Mouse (Mus musculus): ENCODE results near the gene Tnfrsf13b.
"Not testable (repeated sequence)": the region's sequence is repeated elsewhere in the genome, so short reads cannot be mapped to it uniquely, and the experiment has no call there.

The Tnfrsf13b gene

DNA sequence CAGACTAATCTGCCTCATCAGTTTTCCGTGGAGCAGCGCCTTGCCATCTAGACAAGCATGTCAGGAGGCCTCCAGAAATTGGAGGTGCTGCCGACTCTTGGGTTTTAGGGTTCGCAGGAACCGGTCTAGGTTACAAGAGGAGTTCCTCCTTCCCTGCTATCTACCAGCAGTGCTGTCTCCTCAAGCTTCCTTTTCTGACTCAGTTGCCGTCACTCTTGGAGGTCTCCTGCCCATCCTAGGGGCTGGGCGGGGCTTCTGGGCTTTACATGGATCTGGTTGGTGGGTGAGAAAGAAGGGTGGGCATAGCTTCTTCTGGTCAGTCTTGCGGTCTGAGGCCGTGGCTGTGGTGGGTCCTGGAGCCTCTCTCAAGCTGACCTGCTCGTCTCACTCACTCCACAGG is 2.8 kb downstream of the Tnfrsf13b start:
- DNase-seq: no peak

DNA sequence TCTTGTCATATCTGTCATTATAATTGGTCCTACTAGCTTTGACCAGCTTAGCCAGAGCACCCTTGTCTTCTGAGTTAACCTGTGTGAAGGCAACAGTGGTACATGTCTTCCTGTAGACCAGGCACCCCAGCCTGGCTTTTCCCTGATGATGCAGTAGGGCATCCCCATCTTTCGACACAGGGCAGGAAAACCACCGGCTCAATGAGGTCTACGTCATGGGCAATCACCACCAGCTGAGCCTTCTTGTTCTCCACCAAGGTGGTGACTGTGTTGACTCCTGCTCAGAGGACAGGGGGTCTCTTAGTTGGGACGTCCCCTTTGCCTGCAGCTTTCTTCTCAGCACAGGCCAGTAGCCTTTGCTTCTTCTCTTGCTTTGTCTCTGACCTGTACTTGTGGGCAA is 4.1 kb downstream of the Tnfrsf13b start:
- DNase-seq: not testable (repeated sequence)

DNA sequence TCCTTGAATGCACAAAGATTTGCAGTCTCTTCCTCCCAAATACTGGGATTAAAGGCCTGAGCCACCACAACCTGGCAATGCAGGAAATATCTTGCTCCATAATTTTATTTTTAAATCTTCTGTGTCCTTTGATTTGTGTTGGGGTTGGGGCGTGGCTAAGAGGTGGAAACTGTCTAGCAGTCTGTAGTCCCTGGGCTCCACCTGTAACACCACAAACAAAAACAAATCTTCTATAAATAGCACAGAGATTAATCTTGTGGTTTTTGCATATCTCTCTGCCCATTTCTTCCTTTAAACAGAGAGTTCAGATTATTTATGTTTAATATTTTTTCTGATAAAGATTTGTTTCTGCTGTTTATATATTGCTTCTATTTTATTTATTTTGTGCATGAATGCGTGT is 6.4 kb downstream of the Tnfrsf13b start:
- DNase-seq: no peak

DNA sequence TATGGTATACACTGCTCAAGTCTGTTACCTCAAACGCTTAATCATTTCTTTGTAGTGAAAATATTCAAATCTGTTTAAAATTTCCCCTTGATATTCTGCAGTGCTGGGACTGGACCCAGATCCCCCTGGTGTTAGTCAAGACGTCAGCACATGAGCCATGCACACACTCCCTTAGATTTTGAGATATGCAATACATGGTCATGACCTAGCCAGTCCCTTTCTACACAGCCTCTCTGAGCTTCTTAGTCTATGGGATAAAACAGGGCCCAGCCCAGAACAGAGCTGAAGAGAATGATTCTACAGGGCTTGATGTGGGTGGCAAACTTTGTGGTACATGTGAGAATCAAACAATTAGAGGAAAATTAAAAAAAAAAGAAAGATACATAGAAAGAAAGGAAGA is 15.1 kb downstream of the Tnfrsf13b start:
- DNase-seq: no peak

DNA sequence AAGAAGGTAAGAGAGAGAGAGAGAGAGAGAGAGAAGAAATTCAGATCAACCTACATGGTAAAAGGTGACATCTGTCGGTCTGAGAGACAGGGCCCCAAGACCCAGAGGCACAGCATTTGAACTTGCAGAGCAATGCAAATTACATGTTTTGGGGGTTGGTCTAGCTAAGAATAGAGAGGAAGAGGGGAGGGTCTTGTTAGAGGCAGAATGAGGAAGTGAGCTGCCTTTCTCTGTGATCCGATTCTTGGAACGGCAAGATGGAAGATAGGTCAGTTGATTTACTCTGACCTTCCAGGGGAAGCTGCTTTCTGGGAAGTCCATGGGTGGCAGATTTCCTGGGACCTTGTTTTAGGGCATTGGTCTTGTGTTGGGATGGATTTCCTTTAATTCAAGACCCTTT is 15.7 kb downstream of the Tnfrsf13b start:
- DNase-seq: peak; percentile 91

DNA sequence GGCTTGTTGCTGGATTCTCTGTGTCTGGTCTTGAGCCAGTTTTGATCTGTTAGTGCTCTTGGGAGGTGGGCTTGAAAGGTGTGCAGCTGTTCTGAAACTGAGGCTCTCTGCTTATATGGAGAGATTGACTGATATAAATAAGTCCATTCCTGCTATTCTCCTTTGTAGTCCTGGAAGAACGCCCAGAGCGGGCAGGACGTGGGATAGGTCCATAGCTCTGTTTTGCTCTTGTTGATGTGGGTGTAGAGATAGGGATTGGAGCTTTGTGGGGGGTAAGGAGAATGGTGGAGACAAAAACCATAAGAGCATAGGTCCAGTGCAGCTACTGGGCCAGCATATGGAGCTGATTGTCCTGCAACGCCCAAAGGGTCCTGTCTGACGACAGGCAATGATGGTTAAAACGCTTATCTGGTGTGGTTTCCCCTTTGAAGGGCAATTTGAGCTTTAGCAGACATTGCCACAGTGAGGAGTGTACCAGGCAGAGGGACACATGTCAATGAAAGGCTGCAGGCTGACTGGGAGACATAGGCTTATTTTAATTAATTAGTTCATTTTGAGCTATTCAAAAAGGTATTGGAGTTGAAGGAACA is 16.5 kb downstream of the Tnfrsf13b start:
- no peak for DNase-seq

DNA sequence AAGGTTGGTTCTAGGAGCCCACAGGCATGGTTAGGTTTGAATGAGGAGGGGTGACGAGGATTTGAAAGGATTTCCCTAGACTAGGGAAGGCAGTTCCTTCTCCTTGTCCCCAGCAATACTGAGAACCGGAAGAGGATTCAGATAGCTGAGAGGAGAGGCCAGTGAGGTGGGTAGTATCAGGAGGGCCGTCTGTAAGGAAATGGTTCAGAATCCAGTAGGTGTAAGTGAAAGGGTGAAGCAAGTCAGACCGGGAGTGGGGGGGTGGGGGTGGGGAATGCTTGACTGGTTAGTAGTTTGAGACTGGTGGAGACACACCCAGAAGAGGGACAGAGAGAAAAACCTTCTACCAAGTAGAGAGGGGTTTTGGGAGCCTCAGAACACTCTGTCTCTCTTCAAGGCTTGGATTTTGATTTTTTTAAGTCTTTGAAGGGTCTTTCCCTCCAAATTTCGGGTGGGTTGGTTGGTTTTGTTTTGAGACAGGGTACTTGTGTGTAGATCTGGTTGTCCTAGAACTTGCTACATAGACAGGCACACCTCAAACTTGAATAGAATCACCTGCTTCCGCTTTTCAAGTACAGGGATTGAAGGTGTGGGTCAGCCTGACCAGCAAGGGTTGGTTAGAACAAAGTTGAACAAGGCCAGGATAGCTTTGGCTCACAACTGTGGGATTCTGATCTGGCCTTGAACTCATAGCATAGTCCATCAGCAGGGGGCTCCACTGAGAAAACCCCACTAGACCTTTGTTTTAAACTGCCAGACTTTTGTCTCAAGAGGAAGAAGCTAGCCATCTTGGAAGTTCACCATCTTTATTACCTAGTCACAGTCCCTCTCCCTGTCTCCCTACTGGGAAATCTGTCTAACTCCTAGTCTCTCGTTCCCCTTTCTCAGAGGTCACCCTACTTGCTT is 17.3 kb downstream of the Tnfrsf13b start:
- no peak for DNase-seq

DNA sequence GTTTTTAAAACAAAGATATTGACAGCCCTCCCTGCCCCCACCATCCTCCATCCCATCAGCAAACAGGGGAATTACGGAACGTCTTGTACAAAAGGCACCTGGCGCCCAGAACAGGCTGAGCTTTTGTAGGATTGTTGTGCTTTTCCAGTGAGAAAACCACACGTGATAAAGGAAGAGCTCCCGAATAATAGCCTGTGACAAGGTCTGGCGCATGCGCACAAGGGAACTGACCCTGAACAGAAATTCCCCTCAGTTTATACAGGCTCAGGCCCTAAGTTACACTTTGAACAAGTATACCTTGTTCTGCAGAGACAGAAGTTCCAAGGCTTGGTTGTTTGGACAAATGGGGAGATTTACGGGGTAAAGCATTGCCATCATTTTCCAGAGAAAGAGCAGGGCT is 19.0 kb downstream of the Tnfrsf13b start:
- no peak for DNase-seq

DNA sequence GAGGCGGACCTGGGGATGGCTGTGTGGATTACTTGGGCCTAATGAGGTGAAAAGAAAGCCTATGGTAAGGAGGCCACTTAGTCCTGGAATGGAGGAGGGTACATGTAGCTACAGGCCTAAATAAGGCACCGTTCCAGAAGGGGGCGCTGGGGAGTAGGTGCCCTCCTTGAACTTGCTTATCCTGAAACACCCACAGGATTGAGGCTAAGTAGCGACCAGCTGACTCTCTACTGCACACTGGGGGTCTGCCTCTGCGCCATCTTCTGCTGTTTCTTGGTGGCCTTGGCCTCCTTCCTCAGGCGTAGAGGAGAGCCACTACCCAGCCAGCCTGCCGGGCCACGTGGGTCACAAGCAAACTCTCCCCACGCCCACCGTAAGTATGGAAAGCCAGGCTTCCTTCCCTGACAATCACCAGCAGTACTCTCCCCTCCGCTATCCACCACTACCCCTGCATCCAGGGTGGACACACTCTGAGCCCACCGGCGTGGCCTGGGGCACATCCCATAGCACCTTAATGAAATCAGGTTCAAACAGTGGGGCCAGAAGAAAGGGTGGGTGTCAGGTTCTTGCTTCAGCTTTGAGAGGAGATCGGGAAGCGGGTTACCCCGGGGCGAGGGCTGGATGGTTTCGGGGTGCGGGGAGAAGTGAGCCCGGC is 20.2 kb downstream of the Tnfrsf13b start:
- no peak for DNase-seq

DNA sequence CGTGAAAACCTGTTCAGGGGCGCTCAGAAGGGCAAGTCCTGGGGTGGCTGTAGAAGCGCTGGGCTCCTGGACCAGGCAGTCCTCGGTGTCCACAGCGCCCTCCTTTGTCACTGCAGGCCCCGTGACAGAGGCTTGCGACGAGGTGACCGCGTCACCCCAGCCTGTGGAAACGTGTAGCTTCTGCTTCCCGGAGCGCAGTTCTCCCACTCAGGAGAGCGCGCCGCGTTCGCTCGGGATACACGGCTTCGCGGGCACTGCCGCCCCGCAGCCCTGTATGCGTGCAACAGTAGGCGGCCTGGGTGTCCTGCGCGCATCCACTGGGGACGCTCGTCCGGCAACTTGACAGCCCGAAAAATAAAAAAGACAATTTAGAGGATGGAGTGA is 20.7 kb downstream of the Tnfrsf13b start:
- no peak for DNase-seq

DNA sequence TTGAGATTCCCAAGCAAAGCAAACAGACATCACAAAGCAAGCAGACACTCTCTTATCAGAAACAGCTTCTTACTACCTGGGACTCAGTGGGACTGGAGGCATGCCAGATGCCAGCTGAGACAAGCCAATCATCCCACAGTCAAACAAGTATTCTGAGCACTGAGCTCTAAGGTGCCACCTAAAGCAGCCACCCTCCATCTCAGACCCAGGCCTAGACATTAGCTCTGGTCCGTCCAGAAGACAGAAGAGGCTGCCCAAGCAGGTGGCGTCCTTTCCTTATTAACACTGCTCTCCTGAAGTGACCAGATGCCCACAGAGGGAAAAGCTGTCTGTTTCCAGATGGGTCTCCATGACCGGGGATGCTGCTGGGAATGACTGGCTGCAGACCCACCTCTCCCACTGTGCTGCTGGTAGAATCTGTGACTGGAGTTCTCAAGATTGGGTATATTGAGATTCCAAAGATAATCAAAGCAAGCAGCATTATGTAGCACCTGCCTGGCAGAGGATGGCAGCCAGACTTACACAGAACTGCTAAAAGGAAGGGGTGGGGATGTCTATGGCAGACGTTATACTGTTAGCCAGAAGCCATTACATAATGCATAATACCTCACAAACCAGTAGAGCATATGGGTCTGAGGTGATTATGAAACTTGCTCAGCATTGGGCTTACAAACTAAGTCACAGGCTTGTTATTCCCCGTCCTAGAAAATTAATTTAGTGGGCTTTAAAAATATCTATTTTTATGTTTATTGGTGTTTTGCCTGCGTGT is 23.9 kb downstream of the Tnfrsf13b start:
- no peak for DNase-seq

DNA sequence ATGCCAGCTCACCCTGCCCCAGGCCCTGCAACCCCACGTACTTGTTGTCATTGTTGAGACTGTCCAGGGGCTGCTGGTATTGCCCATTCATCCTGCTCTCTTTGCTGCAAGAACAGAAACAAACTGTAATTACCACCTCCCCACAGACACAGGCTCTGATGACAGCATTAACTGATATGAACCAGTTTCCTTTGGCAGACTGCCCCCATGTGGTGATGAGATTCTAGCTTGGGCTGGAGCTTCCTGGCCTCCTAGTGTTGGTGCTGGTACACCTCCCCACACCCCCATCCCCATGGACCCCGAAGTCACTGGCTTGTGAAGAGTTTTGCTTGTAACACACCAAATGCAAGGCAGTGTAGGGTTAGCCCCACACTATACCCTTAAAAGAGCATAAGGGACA is 29.2 kb downstream of the Tnfrsf13b start:
- no peak for DNase-seq

DNA sequence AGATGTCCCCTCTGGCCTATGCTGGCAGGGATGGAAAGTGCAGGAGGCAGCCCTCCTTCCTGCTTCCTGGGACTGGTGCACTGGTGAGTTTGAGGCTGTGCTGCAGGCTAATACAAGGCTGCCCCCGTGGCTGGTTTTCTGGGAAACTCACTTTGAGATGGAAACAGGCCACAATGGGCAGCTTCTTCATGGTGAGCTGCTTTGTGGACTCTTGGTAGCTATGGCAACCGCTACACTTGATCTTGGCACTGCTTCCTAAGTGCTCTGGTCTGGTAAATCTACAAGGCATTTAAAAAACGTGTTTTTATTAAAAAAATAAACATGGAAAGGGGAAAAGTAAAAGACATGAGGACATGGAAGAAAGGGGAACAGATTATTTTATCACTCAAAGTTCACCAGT is 31.6 kb downstream of the Tnfrsf13b start:
- no peak for DNase-seq

DNA sequence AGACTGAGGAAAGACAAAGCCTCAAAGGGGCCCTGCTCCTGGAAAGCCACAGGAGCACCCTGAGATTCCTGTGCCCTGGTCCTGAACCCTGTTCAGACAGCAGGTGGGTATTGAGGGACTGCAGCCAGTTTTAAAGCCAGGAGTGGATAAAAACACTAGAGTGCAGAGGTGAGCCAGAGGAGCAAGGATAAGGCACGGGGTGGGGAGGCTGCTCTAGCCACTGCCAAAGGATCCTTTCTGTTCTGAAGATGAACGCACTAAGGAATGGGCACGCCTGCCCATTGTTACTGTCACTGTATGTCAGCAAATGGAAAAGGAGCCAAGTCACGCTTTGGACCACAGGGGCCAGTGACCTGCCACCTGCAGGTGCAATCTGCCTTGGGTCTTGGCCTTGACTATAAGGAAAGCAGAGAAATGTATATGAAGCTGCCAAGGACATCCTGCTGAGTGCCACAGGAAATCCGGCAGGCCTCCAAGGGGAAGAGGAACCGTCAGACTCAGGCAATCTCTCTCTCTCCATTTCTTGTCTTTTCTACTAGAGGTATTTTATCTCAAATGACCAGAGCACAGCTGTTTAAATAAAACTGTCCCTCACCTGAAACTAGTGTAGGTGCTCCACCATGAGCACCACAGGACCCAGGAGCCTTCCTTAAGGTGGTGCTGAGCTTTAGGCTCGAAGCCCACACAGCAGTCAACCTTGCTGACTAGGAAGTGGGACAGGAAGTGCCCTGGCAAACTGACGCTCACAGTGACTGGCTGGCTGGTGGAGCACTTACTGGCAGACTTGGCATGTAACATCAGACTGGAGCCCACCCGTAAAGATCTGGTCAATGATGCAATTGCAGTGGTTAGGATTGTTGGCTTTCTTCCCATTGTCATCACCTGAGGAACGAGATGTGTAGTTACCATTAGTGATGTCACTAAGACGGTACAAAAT is 33.5 kb downstream of the Tnfrsf13b start:
- peak; percentile 85 for DNase-seq

DNA sequence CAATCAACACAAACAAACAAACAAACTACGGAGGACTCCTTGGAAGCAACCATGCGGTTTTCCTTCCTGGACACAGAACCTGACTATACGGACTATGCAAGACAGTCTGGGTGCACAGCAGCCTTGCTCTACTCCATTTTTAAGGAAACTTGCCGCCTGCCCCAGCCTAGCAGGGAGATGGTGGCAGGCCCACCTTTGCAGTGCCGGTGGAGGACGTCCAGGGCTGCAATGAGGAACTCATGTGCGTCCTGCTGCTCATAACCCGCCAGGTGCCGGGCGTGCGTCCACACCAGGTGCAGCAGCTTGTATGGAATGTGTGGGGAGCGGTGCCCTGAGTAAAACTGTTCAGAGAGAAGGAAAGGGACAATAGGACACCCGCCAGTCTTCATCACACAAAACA is 34.6 kb downstream of the Tnfrsf13b start:
- peak; percentile 80 for DNase-seq

DNA sequence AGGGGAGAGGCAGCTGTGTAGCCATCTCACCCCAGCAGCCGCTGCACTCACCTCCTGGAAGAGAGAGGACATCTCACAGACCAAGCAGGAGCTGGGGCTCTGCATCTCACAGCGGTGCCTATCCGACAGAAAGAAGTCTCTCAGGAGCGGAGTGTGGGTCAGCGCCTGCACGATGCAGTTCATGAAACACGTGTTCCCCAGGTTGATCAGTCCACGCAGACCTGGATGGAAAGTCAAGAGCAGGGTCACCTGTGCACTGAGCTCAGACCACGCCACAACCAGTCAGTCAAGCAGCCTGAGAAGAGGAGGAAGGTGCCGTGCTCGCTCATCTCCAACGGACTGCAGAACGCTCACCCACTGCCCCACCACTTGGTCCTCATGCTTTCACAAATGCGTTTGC is 36.2 kb downstream of the Tnfrsf13b start:
- peak; percentile 74 for DNase-seq

DNA sequence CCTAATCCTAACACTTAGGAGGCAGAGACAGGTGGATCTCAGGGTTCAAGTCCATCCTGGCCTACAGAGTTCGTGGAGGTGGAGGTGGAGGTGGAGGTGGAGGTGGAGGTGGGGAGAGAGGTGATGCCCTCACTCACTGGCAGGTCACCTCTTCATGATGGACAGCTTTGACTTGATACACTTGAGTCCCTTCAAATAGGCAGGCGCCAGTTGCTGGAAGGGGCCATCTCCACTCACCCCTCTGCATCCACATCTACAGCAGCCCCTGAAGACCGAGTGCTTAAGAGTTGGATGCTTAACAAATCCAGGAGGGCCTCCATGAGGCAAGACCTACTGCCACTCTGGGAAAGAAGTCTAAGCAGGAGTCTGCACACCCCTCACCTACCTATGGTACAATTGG is 36.8 kb downstream of the Tnfrsf13b start:
- DNase-seq: peak; percentile 80

DNA sequence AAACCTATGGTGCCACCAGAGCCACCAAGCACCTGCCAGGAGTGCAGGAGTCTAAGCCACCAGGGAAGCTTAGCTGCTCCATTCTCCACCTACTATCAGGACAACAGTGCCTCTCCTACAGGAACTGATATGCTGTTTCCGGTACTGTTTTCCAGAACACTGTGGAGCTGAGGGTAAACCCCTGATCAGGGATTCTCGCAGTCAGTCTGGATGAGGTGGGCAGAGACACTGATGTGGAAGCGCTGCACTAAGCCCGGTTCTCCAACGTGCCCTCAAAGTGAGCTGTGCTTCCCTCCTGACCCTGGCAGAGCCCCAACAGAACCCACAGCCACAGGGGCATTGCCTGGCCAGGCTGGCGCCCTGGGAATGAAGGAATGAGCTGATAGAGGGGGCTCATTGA is 37.8 kb downstream of the Tnfrsf13b start:
- peak; percentile 71 for DNase-seq

DNA sequence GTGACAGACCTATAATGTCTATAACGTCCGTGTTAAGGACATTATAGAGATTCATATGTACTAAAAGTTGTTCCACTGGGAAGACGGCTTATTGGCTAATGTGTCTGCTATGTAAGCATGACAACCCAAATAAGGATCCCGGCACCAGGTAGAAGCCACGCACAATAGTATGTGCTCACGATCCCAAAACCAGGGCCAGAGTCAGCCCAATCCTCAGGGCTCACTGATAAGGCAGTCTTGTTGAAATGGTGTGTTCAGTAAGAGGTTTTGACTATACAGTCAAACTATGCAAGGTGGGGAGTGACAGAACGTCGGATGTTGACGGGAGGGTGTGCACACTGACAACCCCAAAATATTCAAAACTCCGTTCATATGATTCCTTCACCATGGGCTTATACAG is 38.3 kb downstream of the Tnfrsf13b start:
- peak; percentile 79 for DNase-seq

DNA sequence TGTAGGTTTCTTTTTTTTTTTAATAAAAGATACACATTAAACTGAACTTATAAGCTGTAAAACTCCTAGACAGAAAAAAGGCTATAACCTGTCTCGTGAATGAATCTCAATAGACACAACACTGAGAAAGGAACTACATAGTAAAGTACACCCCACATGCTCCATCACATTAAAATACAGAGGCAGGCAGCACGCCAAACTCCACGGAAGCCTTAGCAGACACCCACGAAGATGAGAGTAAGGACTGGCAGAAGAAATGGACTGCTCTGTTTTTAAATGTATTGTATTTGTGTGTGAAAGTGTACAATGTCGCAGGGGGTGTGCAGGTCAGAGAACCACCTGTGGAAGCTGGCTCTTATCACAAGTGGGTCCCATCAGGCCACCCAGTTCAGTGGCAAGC is 43.6 kb downstream of the Tnfrsf13b start:
- no peak for DNase-seq

DNA sequence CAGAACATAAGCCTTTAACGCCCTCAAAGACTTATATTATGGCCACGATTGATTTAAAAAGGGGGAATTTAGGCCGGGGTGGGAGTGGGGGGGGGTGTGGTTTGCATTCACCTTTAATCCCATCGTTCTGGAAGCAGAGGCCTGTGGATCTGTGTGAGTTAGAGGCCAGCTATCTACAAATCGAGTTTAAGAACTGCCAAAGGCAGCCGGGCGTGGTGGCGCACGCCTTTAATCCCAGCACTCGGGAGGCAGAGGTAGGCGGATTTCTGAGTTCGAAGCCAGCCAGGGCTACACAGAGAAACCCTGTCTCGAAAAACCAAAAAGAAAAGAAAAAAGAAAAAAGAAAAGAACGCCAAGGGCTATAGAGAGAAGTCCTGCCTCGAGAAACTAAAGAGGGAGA is 46.9 kb downstream of the Tnfrsf13b start:
- peak; percentile 90 for DNase-seq

DNA sequence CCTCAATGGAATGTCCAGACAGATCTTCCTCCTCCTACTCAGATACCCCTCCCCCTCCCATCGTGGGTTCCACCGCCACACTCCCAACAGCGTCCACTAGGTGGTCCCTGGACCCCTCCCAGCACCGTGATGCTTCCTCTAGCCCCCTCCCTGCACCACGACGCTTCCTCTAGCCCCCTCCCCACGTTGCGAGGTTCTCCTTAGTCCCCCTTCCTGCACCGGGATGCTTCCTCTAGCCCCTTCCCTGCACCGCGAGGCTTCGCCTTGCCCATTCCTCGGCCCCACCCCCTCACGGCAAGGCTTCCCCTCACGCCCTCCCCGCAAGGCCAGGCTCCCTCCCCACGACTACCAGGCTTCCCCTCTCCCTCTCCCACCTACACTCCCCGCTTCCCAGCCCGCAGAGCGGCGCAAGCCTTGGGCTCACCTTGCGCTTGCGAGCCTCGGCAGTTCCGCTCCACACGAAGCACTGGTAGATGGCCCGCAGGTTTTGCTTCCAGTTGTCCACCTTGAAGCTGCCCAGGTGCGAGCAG is 47.8 kb downstream of the Tnfrsf13b start:
- no peak for DNase-seq

Measured in heart, adult 11 months (tissue).